ENCODE assay signal across 9 mouse cellular contexts in the genomic region with DNA sequence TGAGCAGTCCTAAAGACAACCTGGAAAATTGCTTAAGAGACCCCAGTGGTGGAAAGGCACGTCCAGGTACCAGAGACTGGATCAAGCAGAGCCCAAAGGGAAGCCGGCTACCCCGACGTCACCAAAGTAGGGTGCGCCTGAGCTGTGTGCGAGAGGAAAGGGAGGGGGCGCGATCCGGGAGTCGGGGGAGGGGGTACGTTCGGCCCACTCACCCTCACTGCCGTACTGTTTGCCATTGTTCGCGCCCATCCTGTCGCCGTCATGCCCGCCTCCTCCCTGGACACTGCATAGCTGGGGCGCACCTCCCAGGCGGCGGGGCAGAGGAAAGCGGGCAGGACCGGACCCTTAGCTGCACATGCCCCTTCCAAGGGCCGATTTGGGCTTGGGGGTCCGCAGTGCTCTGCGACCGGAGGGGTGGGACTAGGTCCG. TPM values are rescaled to one million over a fixed set of nuclear protein-coding genes. Genes with fewer than 3 reads are reported as not detected.
A peak's percentile ranks its signal among the peaks of the same experiment; 100 is the strongest.
DNase-seq lines count a peak whose midpoint lies in the region; ATAC-seq and TF ChIP-seq lines count a peak whose summit lies in the region.
"Had no signal": no experiment of that assay in that cellular context is flagged by ENCODE, and none has a peak within 500 bp of the region (broad histone marks: within the 10 kb centered on the region; RNA-seq: fewer than 3 reads in every experiment).

No protein-coding gene starts in this region.

- H3K9ac ChIP-seq in intestine, embryonic 15.5 days = peak overlapping the region; percentile 82
- H3K9ac ChIP-seq in liver, adult 2 months (ENCODE audit: low read depth, low read length) = peak overlapping the region; percentile 76

- H3ac ChIP-seq in myocyte (ENCODE audit: control insufficient read depth, insufficient read length) = peak overlapping the region; percentile 52

- H3K79me2 ChIP-seq in liver, adult 2 months (ENCODE audit: control insufficient read depth, insufficient read depth, low read length) = no peaks in the 10 kb centered on the region
- peaks cover 5% of the 10 kb centered on the region for H3K79me2 ChIP-seq in myocyte (ENCODE audit: control insufficient read depth, insufficient read depth)

- no peaks in the 10 kb centered on the region for H3K4me1 ChIP-seq in intestine, embryonic 15.5 days (replicated peaks)
- no peaks in the 10 kb centered on the region for H3K4me1 ChIP-seq in liver, adult 2 months (ENCODE audit: control insufficient read depth, insufficient read depth, low read length)

- H3K36me3 ChIP-seq in intestine, embryonic 15.5 days = no peaks in the 10 kb centered on the region
- no peaks in the 10 kb centered on the region for H3K36me3 ChIP-seq in liver, adult 2 months (ENCODE audit: control insufficient read depth, insufficient read depth, low read length)
- H3K36me3 ChIP-seq in myocyte (ENCODE audit: control insufficient read depth, insufficient read depth) = no peaks in the 10 kb centered on the region

- H3K9me3 ChIP-seq in intestine, embryonic 15.5 days = no peaks in the 10 kb centered on the region

- intact Hi-C loops in gastrocnemius, adult 2 months (cut with DNase I) = loop anchor here (5.0 to 10.0 kb wide), 2 partner anchors 110 to 253 kb away; no protein-coding TSS in a partner anchor

- peak; percentile 78 for ATAC-seq in intestine, embryonic 15.5 days

- TF ChIP-seq POLR2A in liver, adult 2 months (IDR thresholded peaks at IDR 0.05; ENCODE audit: extremely low read depth, insufficient read depth, low read length) = no peak
- TF ChIP-seq POLR2A in myocyte (IDR thresholded peaks at IDR 0.05; ENCODE audit: insufficient read length, low read depth) = peak; percentile 45

- peak overlapping the region; percentile 84 for H3K27ac ChIP-seq in gastrocnemius, adult 2 months
- H3K27ac ChIP-seq in intestine, embryonic 15.5 days = peak overlapping the region; percentile 89
- H3K27ac ChIP-seq in liver, adult 2 months (replicated peaks; ENCODE audit: insufficient read depth, low read depth, low read length) = peak overlapping the region; percentile 62; the same call in 1 of the 2 replicates

- no peak for TF ChIP-seq CTCF in gastrocnemius, adult 2 months (IDR thresholded peaks at IDR 0.05)
- TF ChIP-seq CTCF in liver, adult 2 months (IDR thresholded peaks at IDR 0.05; ENCODE audit: low read depth, low read length) = no peak

- peak overlapping the region; percentile 86 for H3K4me2 ChIP-seq in intestine, embryonic 15.5 days (replicated peaks)
- peak overlapping the region; percentile 97 for H3K4me2 ChIP-seq in myocyte (ENCODE audit: low read depth)

- no peaks in the 10 kb centered on the region for H3K27me3 ChIP-seq in intestine, embryonic 15.5 days (replicated peaks)
- peaks cover 5% of the 10 kb centered on the region for H3K27me3 ChIP-seq in liver, adult 2 months (ENCODE audit: control insufficient read depth, insufficient read depth, low read length)
- no peaks in the 10 kb centered on the region for H3K27me3 ChIP-seq in myocyte (ENCODE audit: control insufficient read depth, insufficient read depth, insufficient read length)

- 0% methylated on average over 28 of the region's 28 CpGs for whole genome bisulfite sequencing in intestine, embryonic 15.5 days
- under 1% methylated on average over 28 of the region's 28 CpGs for WGBS in liver, adult 2 months

- DNase-seq in gastrocnemius, adult 2 months = peak; percentile 53
- no peak for DNase-seq in gastrocnemius, adult 8-10 months (ENCODE audit: low spot score in 2 of 2)
- DNase-seq in adrenal gland, postnatal 4 days (ENCODE audit: low spot score in 2 of 2) = peak; percentile 8 to 12
- DNase-seq in heart, adult 11 months = peak; percentile 97
- DNase-seq in liver, adult 2 months (ENCODE audit: extremely low read depth, low read depth, low spot score) = no peak
- no peak for DNase-seq in left cerebral cortex, adult 11 months (ENCODE audit: low spot score)

- H3K4me3 ChIP-seq in gastrocnemius, adult 2 months = peak overlapping the region; percentile 88
- peak overlapping the region; percentile 84 for H3K4me3 ChIP-seq in intestine, embryonic 15.5 days (replicated peaks)
- H3K4me3 ChIP-seq in liver, adult 2 months (ENCODE audit: insufficient read depth, low read depth, low read length) = peak overlapping the region; percentile 83
- peak overlapping the region; percentile 49 for H3K4me3 ChIP-seq in myocyte

TF ChIP-seq in myocyte, 11 proteins besides CTCF, POLR2A, EP300 and RAD21:
- TF ChIP-seq TCF3 (IDR thresholded peaks at IDR 0.05; ENCODE audit: insufficient read length, low read depth) (no peak), POLR2AphosphoS2 (IDR thresholded peaks at IDR 0.05; ENCODE audit: insufficient read length, low read depth) (peak; percentile 57)

RNA-seq across cellular contexts. Expression of a gene that starts 0.6 kb away (rescaled TPM):
- 1 to 10 TPM in 1 of 2 experiments, under 1 TPM in 1; 0.89 to 2.3 TPM for total RNA-seq in gastrocnemius, adult 2 months (2021)
- total RNA-seq in gastrocnemius, adult 8-10 months (2022) = under 1 TPM; 0.63 to 0.80 (median 0.75) TPM
- total RNA-seq in adrenal gland, postnatal 4 days (2021) = 10 to 100 TPM; 15.2 to 16.0 TPM
- 11.3 TPM in 2 replicates for polyA plus RNA-seq in intestine, embryonic 15.5 days (2015; fragmentation: Nextera tagmentation; extraction: Ambion mirVana)
- total RNA-seq in liver, adult 2 months (2014; rRNA removed) = 1.8 and 1.9 TPM in 2 replicates
- polyA plus RNA-seq in liver, adult 2 months (2012; rRNA removed) = 0.29 and 0.70 TPM in 2 replicates
- polyA plus RNA-seq in myocyte (2012; fragmentation: generic; extraction: Trizol) = 8.3 TPM
- total RNA-seq: MEL had no signal

Comparison
In these comparisons a context has a peak if more than half of its experiments do, and no peak if none do; other contexts are left out.
1. DNase-seq: peak in gastrocnemius, adult 2 months (single experiment), adrenal gland, postnatal 4 days (2 of 2) and heart, adult 11 months (single experiment); none in gastrocnemius, adult 8-10 months (0 of 2), liver, adult 2 months (single experiment) and left cerebral cortex, adult 11 months (single experiment).
2. Peak in every context shown above with its lines, with median percentiles within 50 percentile points of each other: H3K27ac ChIP-seq and H3K4me3 ChIP-seq.